In the genomic region with DNA sequence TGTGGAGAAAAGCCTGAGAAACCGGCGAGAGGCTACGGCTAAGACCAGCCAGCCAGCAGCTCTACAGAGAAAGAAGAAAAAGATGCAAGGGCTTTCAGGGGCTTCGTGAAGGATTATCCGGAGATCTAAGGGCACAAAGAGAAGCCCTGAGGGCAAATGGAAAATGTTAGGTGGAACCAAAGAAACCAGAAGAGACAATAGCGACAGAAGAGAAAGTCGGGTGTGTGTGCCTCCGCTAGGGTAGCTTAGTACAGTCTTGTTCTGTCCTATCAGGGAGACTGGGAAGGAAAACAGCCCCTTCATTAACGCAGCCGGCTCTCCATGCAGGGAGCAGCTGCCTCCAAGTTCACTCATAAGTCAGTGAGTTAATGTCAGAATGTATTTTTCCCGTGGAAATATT, we compare ENCODE assay signal across 13 mouse cellular contexts.
A peak's percentile ranks its signal among the peaks of the same experiment; 100 is the strongest.
DNase-seq lines count a peak whose midpoint lies in the region; ATAC-seq and TF ChIP-seq lines count a peak whose summit lies in the region.
"Had no signal": no experiment of that assay in that cellular context is flagged by ENCODE, and none has a peak within 500 bp of the region (broad histone marks: within the 10 kb centered on the region; RNA-seq: fewer than 3 reads in every experiment).

No protein-coding gene starts in this region.

- H3K4me1 ChIP-seq in hindbrain, embryonic 14.5 days (replicated peaks; ENCODE audit: control insufficient read depth, insufficient read depth, low read length): no peaks in the 10 kb centered on the region
- H3K4me1 ChIP-seq in hindbrain, embryonic 12.5 days: peaks cover 3% of the 10 kb centered on the region; the same call in 1 of the 2 replicates
- H3K4me1 ChIP-seq in embryonic facial prominence, embryonic 11.5 days (ENCODE audit: control insufficient read depth, insufficient read depth, low read length): no peaks in the 10 kb centered on the region; the same call in 1 of the 2 replicates
- H3K4me1 ChIP-seq in forebrain, postnatal 0 days (ENCODE audit: insufficient read depth): no peaks in the 10 kb centered on the region
- H3K4me1 ChIP-seq in stomach, embryonic 14.5 days (ENCODE audit: control insufficient read depth, insufficient read depth, low read length): no peaks in the 10 kb centered on the region

- 56% methylated on average over 11 of the region's 11 CpGs for WGBS in hindbrain, embryonic 14.5 days
- whole genome bisulfite sequencing in hindbrain, embryonic 12.5 days: 62% methylated on average over 11 of the region's 11 CpGs
- 26% methylated on average over 11 of the region's 11 CpGs for whole genome bisulfite sequencing in embryonic facial prominence, embryonic 11.5 days
- WGBS in forebrain, postnatal 0 days: 14% methylated on average over 11 of the region's 11 CpGs
- WGBS in stomach, embryonic 14.5 days: 25% methylated on average over 11 of the region's 11 CpGs

- H3K27me3 ChIP-seq in hindbrain, embryonic 14.5 days (ENCODE audit: control insufficient read depth, insufficient read depth, low read length): no peaks in the 10 kb centered on the region
- H3K27me3 ChIP-seq in hindbrain, embryonic 12.5 days: no peaks in the 10 kb centered on the region
- H3K27me3 ChIP-seq in embryonic facial prominence, embryonic 11.5 days (ENCODE audit: control insufficient read depth, insufficient read depth, low read length): no peaks in the 10 kb centered on the region
- no peaks in the 10 kb centered on the region for H3K27me3 ChIP-seq in forebrain, postnatal 0 days (ENCODE audit: insufficient read depth, low read length)
- H3K27me3 ChIP-seq in stomach, embryonic 14.5 days (ENCODE audit: control insufficient read depth, insufficient read depth, low read length): no peaks in the 10 kb centered on the region

- no peaks in the 10 kb centered on the region for H3K36me3 ChIP-seq in hindbrain, embryonic 14.5 days (replicated peaks; ENCODE audit: control insufficient read depth, insufficient read depth)
- no peaks in the 10 kb centered on the region for H3K36me3 ChIP-seq in hindbrain, embryonic 12.5 days
- H3K36me3 ChIP-seq in embryonic facial prominence, embryonic 11.5 days (replicated peaks; ENCODE audit: control insufficient read depth, insufficient read depth, low read depth, low read length): no peaks in the 10 kb centered on the region
- no peaks in the 10 kb centered on the region for H3K36me3 ChIP-seq in forebrain, postnatal 0 days (ENCODE audit: insufficient read depth)
- no peaks in the 10 kb centered on the region for H3K36me3 ChIP-seq in stomach, embryonic 14.5 days (ENCODE audit: control insufficient read depth, insufficient read depth, low read length)

- ATAC-seq in hindbrain, embryonic 14.5 days (ENCODE audit: low FRiP score): no peak
- ATAC-seq in hindbrain, embryonic 12.5 days (ENCODE audit: low FRiP score): no peak
- no peak for ATAC-seq in embryonic facial prominence, embryonic 11.5 days (replicated peaks; ENCODE audit: insufficient number of reproducible peaks, low FRiP score, low TSS enrichment, low read depth)
- no peak for ATAC-seq in forebrain, postnatal 0 days
- no peak for ATAC-seq in stomach, embryonic 14.5 days (ENCODE audit: insufficient number of reproducible peaks, insufficient read depth, low FRiP score, low read depth)
- ATAC-seq in CD4-positive, CD25-positive, alpha-beta regulatory T cell, adult 4 months: no peak

- no peak overlapping the region for H3K27ac ChIP-seq in hindbrain, embryonic 14.5 days
- H3K27ac ChIP-seq in hindbrain, embryonic 12.5 days: no peak overlapping the region
- no peak overlapping the region for H3K27ac ChIP-seq in embryonic facial prominence, embryonic 11.5 days (replicated peaks; ENCODE audit: low read depth, low read length)
- H3K27ac ChIP-seq in forebrain, postnatal 0 days (ENCODE audit: low read depth, low read length): no peak overlapping the region
- H3K27ac ChIP-seq in stomach, embryonic 14.5 days (ENCODE audit: low read length): no peak overlapping the region
- H3K27ac ChIP-seq: kidney, postnatal 0 days; macrophage had no signal

- TF ChIP-seq CTCF in forebrain, postnatal 0 days (IDR thresholded peaks at IDR 0.05; ENCODE audit: low read depth): no peak

- no peaks in the 10 kb centered on the region for H3K9me3 ChIP-seq in hindbrain, embryonic 14.5 days (ENCODE audit: control insufficient read depth, low read length)
- H3K9me3 ChIP-seq in hindbrain, embryonic 12.5 days (replicated peaks): no peaks in the 10 kb centered on the region
- no peaks in the 10 kb centered on the region for H3K9me3 ChIP-seq in embryonic facial prominence, embryonic 11.5 days (replicated peaks; ENCODE audit: control insufficient read depth, low read length)
- H3K9me3 ChIP-seq in forebrain, postnatal 0 days (ENCODE audit: low read length): no peaks in the 10 kb centered on the region
- no peaks in the 10 kb centered on the region for H3K9me3 ChIP-seq in stomach, embryonic 14.5 days (ENCODE audit: control insufficient read depth, low read depth, low read length)

- H3K4me2 ChIP-seq in hindbrain, embryonic 14.5 days (replicated peaks): 0 out of 2 replicates have a peak overlapping the region, but pooled peaks have one; percentile 5
- H3K4me2 ChIP-seq in hindbrain, embryonic 12.5 days (replicated peaks): no peak overlapping the region
- H3K4me2 ChIP-seq in embryonic facial prominence, embryonic 11.5 days (ENCODE audit: low read depth, low read length): no peak overlapping the region
- peak overlapping the region; percentile 31 for H3K4me2 ChIP-seq in forebrain, postnatal 0 days (ENCODE audit: low read depth)
- H3K4me2 ChIP-seq in stomach, embryonic 14.5 days (replicated peaks; ENCODE audit: low read depth, low read length): peak overlapping the region; percentile 15; the same call in 1 of the 2 replicates

- no peak overlapping the region for H3K9ac ChIP-seq in hindbrain, embryonic 14.5 days
- no peak overlapping the region for H3K9ac ChIP-seq in hindbrain, embryonic 12.5 days
- H3K9ac ChIP-seq in embryonic facial prominence, embryonic 11.5 days (replicated peaks; ENCODE audit: low read length): no peak overlapping the region
- no peak overlapping the region for H3K9ac ChIP-seq in forebrain, postnatal 0 days
- H3K9ac ChIP-seq in stomach, embryonic 14.5 days (replicated peaks; ENCODE audit: low read depth, low read length): no peak overlapping the region

- no peak for DNase-seq in hindbrain, embryonic 14.5 days (ENCODE audit: low spot score)
- peak; percentile 40 for DNase-seq in embryonic facial prominence, embryonic 11.5 days (ENCODE audit: low spot score)
- peak; percentile 35 for DNase-seq in forebrain, postnatal 0 days
- no peak for DNase-seq in kidney, adult 11 months
- DNase-seq in heart, adult 8-10 months (ENCODE audit: low spot score): no peak
- DNase-seq: adrenal gland, adult 8-10 months; gastrocnemius, postnatal 25 days; left cerebral cortex, postnatal 4 days had no signal

- no peak overlapping the region for H3K4me3 ChIP-seq in hindbrain, embryonic 14.5 days (replicated peaks; ENCODE audit: low read length)
- H3K4me3 ChIP-seq in hindbrain, embryonic 12.5 days: no peak overlapping the region
- no peak overlapping the region for H3K4me3 ChIP-seq in embryonic facial prominence, embryonic 11.5 days (ENCODE audit: low read depth, low read length)
- H3K4me3 ChIP-seq in forebrain, postnatal 0 days (ENCODE audit: low read depth, low read length): no peak overlapping the region
- H3K4me3 ChIP-seq in stomach, embryonic 14.5 days (ENCODE audit: low read depth, low read length): no peak overlapping the region

Comparison
In these comparisons a context has a peak if more than half of its experiments do, and no peak if none do; other contexts are left out.
1. H3K4me2 ChIP-seq: peak in hindbrain, embryonic 14.5 days (single experiment), forebrain, postnatal 0 days (single experiment) and stomach, embryonic 14.5 days (single experiment); none in hindbrain, embryonic 12.5 days (single experiment) and embryonic facial prominence, embryonic 11.5 days (single experiment).
2. DNase-seq: peak in embryonic facial prominence, embryonic 11.5 days (single experiment) and forebrain, postnatal 0 days (single experiment); none in hindbrain, embryonic 14.5 days (single experiment), kidney, adult 11 months (single experiment) and heart, adult 8-10 months (single experiment).